Mouse (Mus musculus) CH12.LX (cell line): Measurements from ENCODE around the gene Fgf14. TPM values are rescaled to one million over a fixed set of nuclear protein-coding genes. Genes with fewer than 3 reads are reported as not detected.

Experiments
- DNase-seq: peaks from one replicate; pipeline ENCODE4 v3.0.0-alpha.2; 2013; ENCODE audit errors: extremely low read depth
- H3K27ac ChIP-seq: 2 replicates; pipeline ENCODE4 v1.5.1; 2012; ENCODE audit warnings: low read depth, mild to moderate bottlenecking, control low read depth, moderate library complexity; ENCODE audit not compliant: insufficient read depth
- H3K27me3 ChIP-seq: replicated peaks from 2 replicates; pipeline ENCODE3; 2012; ENCODE audit warnings: inconsistent platforms
- H3K36me3 ChIP-seq, 2 experiments: replicated peaks in 1 of 2; 2 replicates each; pipeline versions ENCODE3 to v1.6.1; 2012; ENCODE audit warnings: inconsistent platforms in 1 of 2, low read length in 1 of 2, mild to moderate bottlenecking in 1 of 2, mixed read lengths in 1 of 2, moderate library complexity in 1 of 2; ENCODE audit not compliant: control insufficient read depth in 1 of 2, insufficient read depth in 1 of 2
- H3K4me1 ChIP-seq, 2 experiments: 2 replicates each; pipeline ENCODE4 v1.6.1; 2012; ENCODE audit warnings: inconsistent platforms in 1 of 2, moderate library complexity in 1 of 2; ENCODE audit not compliant: insufficient read depth in 2 of 2, control insufficient read depth in 1 of 2
- H3K4me2 ChIP-seq: 2 replicates; pipeline ENCODE4 v1.6.1; 2012; ENCODE audit warnings: low read depth, mild to moderate bottlenecking, control low read depth; ENCODE audit not compliant: poor library complexity, insufficient read depth, severe bottlenecking
- H3K4me3 ChIP-seq, 3 experiments: fragments of 150-350 bp in 1 of 3; sonication (generic) in 1 of 3; replicated peaks in 1 of 3; 2 replicates each; pipeline versions ENCODE3 to v1.5.1; 2011 to 2012; ENCODE audit warnings: low read depth in 2 of 3, low read length in 2 of 3, mild to moderate bottlenecking in 2 of 3, moderate library complexity in 2 of 3, control low read depth in 1 of 3, improper control_type of control experiment in 1 of 3, inconsistent platforms in 1 of 3, mixed read lengths in 1 of 3; ENCODE audit not compliant: poor library complexity in 1 of 3
- H3K79me2 ChIP-seq: replicated peaks from 2 replicates; pipeline ENCODE4 v1.6.1; 2012; ENCODE audit warnings: mild to moderate bottlenecking, moderate library complexity; ENCODE audit not compliant: control insufficient read depth, poor library complexity, insufficient read depth, severe bottlenecking; ENCODE audit errors: extremely low read depth
- H3K9ac ChIP-seq: 2 replicates; pipeline ENCODE4 v1.6.1; 2012; ENCODE audit warnings: low read depth, mild to moderate bottlenecking, control low read depth, moderate library complexity; ENCODE audit not compliant: insufficient read depth
- H3K9me3 ChIP-seq: replicated peaks from 2 replicates; pipeline ENCODE3; 2012; ENCODE audit warnings: low read length, inconsistent platforms, mixed read lengths
- CTCF ChIP-seq, 2 experiments: IDR thresholded peaks in 1 of 2; conservative IDR thresholded peaks in 1 of 2; 2 replicates each; pipeline ENCODE4 v1.5.1; 2011 to 2012; ENCODE audit warnings: low read depth in 2 of 2, low read length in 2 of 2, improper control_type of control experiment in 1 of 2, inconsistent platforms in 1 of 2, mild to moderate bottlenecking in 1 of 2, moderate library complexity in 1 of 2
- E2F4 ChIP-seq: IDR thresholded peaks from 2 replicates; pipeline ENCODE4 v1.6.1; 2011; ENCODE audit warnings: low read depth, low read length, improper control_type of control experiment; ENCODE audit not compliant: insufficient replicate concordance
- ELF1 ChIP-seq: IDR thresholded peaks from 2 replicates; pipeline ENCODE4 v1.6.1; 2014; ENCODE audit warnings: low read depth, mild to moderate bottlenecking, inconsistent platforms, low read length, improper control_type of control experiment
- EP300 ChIP-seq: IDR thresholded peaks from 2 replicates; pipeline ENCODE4 v1.6.1; 2011; ENCODE audit warnings: low read length, improper control_type of control experiment
- ETS1 ChIP-seq: conservative IDR thresholded peaks from 2 replicates; pipeline ENCODE4 v1.6.1; 2012; ENCODE audit warnings: low read depth, mild to moderate bottlenecking, inconsistent platforms, low read length, improper control_type of control experiment, moderate library complexity
- GABPA ChIP-seq: IDR thresholded peaks from 2 replicates; pipeline ENCODE4 v1.6.1; 2012; ENCODE audit warnings: low read depth, low read length, improper control_type of control experiment, inconsistent platforms; ENCODE audit not compliant: insufficient replicate concordance
- HCFC1 ChIP-seq: IDR thresholded peaks from 2 replicates; pipeline ENCODE4 v1.6.1; 2012; ENCODE audit warnings: low read depth, mild to moderate bottlenecking, inconsistent platforms, low read length, improper control_type of control experiment
- IRF4 ChIP-seq: IDR thresholded peaks from 2 replicates; pipeline ENCODE4 v1.6.1; 2014; ENCODE audit warnings: low read depth, mild to moderate bottlenecking, inconsistent platforms, low read length, improper control_type of control experiment
- JUND ChIP-seq: conservative IDR thresholded peaks from 2 replicates; pipeline ENCODE4 v1.6.1; 2011; ENCODE audit warnings: low read depth, low read length, improper control_type of control experiment
- KAT2A ChIP-seq: IDR thresholded peaks from 2 replicates; pipeline ENCODE4 v1.6.1; 2012; ENCODE audit warnings: low read length, improper control_type of control experiment, inconsistent platforms; ENCODE audit not compliant: insufficient replicate concordance
- MAFK ChIP-seq: IDR thresholded peaks from 2 replicates; pipeline ENCODE4 v1.6.1; 2011; ENCODE audit warnings: low read length, improper control_type of control experiment; ENCODE audit not compliant: insufficient replicate concordance
- MAZ ChIP-seq: IDR thresholded peaks from 2 replicates; pipeline ENCODE4 v1.6.1; 2012; ENCODE audit warnings: low read depth, mild to moderate bottlenecking, inconsistent platforms, low read length, improper control_type of control experiment, moderate library complexity
- MEF2A ChIP-seq: IDR thresholded peaks from 2 replicates; pipeline ENCODE4 v1.6.1; 2014; ENCODE audit warnings: low read depth, mild to moderate bottlenecking, inconsistent platforms, low read length, improper control_type of control experiment, borderline replicate concordance
- MYC ChIP-seq: IDR thresholded peaks from 2 replicates; pipeline ENCODE4 v1.6.1; 2011; ENCODE audit warnings: low read depth, mild to moderate bottlenecking, improper control_type of control experiment, low read length
- NRF1 ChIP-seq: IDR thresholded peaks from 2 replicates; pipeline ENCODE4 v1.6.1; 2014; ENCODE audit warnings: low read depth, mild to moderate bottlenecking, inconsistent platforms, low read length, improper control_type of control experiment, moderate library complexity
- PAX5 ChIP-seq: IDR thresholded peaks from 2 replicates; pipeline ENCODE4 v1.6.1; 2012; ENCODE audit warnings: low read length, inconsistent platforms, mixed read lengths
- POLR2A ChIP-seq: IDR thresholded peaks from 2 replicates; pipeline ENCODE4 v1.6.1; 2011; ENCODE audit warnings: low read depth, mild to moderate bottlenecking, improper control_type of control experiment, low read length
- RAD21 ChIP-seq: IDR thresholded peaks from 2 replicates; pipeline ENCODE4 v1.6.1; 2011; ENCODE audit warnings: low read depth, mild to moderate bottlenecking, low read length, improper control_type of control experiment, moderate library complexity
- RCOR1 ChIP-seq: conservative IDR thresholded peaks from 2 replicates; pipeline ENCODE4 v1.6.1; 2012; ENCODE audit warnings: low read depth, mild to moderate bottlenecking, inconsistent platforms, low read length, improper control_type of control experiment
- SIN3A ChIP-seq: IDR thresholded peaks from 2 replicates; pipeline ENCODE4 v1.6.1; 2012; ENCODE audit warnings: low read length, improper control_type of control experiment, inconsistent platforms
- TCF12 ChIP-seq: IDR thresholded peaks from 2 replicates; pipeline ENCODE4 v1.6.1; 2014; ENCODE audit warnings: low read depth, mild to moderate bottlenecking, inconsistent platforms, low read length, improper control_type of control experiment
- UBTF ChIP-seq: IDR thresholded peaks from 2 replicates; pipeline ENCODE4 v1.6.1; 2012; ENCODE audit warnings: low read depth, mild to moderate bottlenecking, inconsistent platforms, low read length, improper control_type of control experiment, moderate library complexity
- USF1 ChIP-seq: IDR thresholded peaks from 2 replicates; pipeline ENCODE4 v1.6.1; 2014; ENCODE audit warnings: low read depth, mild to moderate bottlenecking, inconsistent platforms, low read length, improper control_type of control experiment
- USF2 ChIP-seq: conservative IDR thresholded peaks from 2 replicates; pipeline ENCODE4 v1.6.1; 2011; ENCODE audit warnings: low read depth, low read length, improper control_type of control experiment
- ZMIZ1 ChIP-seq: IDR thresholded peaks from 2 replicates; pipeline ENCODE4 v1.6.1; 2012; ENCODE audit warnings: low read depth, mild to moderate bottlenecking, inconsistent platforms, low read length, improper control_type of control experiment
- dilution Hi-C: fragments of 300-500 bp; cut with MboI; formaldehyde crosslinking; loops from 2 replicates; pipeline ENCODE4 v1.14.3; 2020; ENCODE audit warnings: low sequenced_read_pairs; ENCODE audit not compliant: extremely low pct_unique_long_range_greater_than_20kb, extremely low pct_ligation_motif_present
- in situ Hi-C: fragments of 300-500 bp; cut with MboI; formaldehyde crosslinking; loops from 3 replicates; pipeline ENCODE4 v1.14.3; 2019; ENCODE audit warnings: low sequenced_read_pairs, low pct_ligation_motif_present, low pct_unique_long_range_greater_than_20kb, mixed read lengths
- polyA plus RNA-seq: library from polyadenylated mRNA; unstranded; fragments of >175 nt; gene quantifications from 2 replicates; pipeline ENCODE4 v1.2.1, GENCODE M21; 2012; ENCODE audit warnings: low read depth; ENCODE audit not compliant: insufficient read length
- total RNA-seq, 2 experiments: library from RNA; depleted of rRNA; stranded (reverse); fragments of 300-350 nt in 1 of 2; fragments of >200 nt in 1 of 2; gene quantifications; 2 replicates each; pipeline ENCODE4 v1.2.3; 2012 to 2014

The Fgf14 gene
- total and polyA plus RNA-seq, 3 experiments, result not detected

- no peak overlapping the region for H3K4me3 ChIP-seq
- dilution Hi-C loops (no loop called here), in situ Hi-C loops (no loop called here)
- DNase-seq, result no peak
- no peaks in the 10 kb centered on the region for H3K79me2 ChIP-seq
- H3K9me3 ChIP-seq, result no peaks in the 10 kb centered on the region
- H3K4me1 ChIP-seq, result no peaks in the 10 kb centered on the region
- H3K9ac ChIP-seq, result no peak overlapping the region
- TF ChIP-seq GABPA (no peak), ETS1 (no peak), HCFC1 (no peak), UBTF (no peak), PAX5 (no peak), SIN3A (no peak), E2F4 (no peak), USF1 (no peak), IRF4 (no peak), MAZ (no peak), TCF12 (no peak), RCOR1 (no peak), CTCF (conservative IDR thresholded peaks at IDR 0.05 in 1 of 2, IDR thresholded peaks at IDR 0.05 in 1 of 2; ENCODE audit: low read depth in 2 of 2, low read length in 2 of 2) (no peak), ELF1 (no peak), JUND (no peak), EP300 (no peak)
- H3K27ac ChIP-seq, result no peak overlapping the region
- no peaks in the 10 kb centered on the region for H3K27me3 ChIP-seq
- H3K4me2 ChIP-seq, result no peak overlapping the region
- no peaks in the 10 kb centered on the region for H3K36me3 ChIP-seq
Observed at GRCm38 (mm10) chr14:124319017-124319718, 357.8 kb downstream of the Fgf14 start.

- in situ Hi-C loops (no loop called here), dilution Hi-C loops (no loop called here)
- H3K36me3 ChIP-seq, result no peaks in the 10 kb centered on the region
- H3K27me3 ChIP-seq, result no peaks in the 10 kb centered on the region
- DNase-seq, result no peak
- H3K9ac ChIP-seq, result no peak overlapping the region
- TF ChIP-seq KAT2A, result no peak
- TF ChIP-seq MAZ, result no peak
- TF ChIP-seq GABPA, result no peak
- TF ChIP-seq MAFK, result no peak
- TF ChIP-seq ELF1, result no peak
- TF ChIP-seq USF2, result no peak
- TF ChIP-seq RAD21, result no peak
- no peak for TF ChIP-seq PAX5
- no peak for TF ChIP-seq MEF2A
- TF ChIP-seq MYC, result no peak
- TF ChIP-seq ZMIZ1, result no peak
- TF ChIP-seq HCFC1, result no peak
- TF ChIP-seq NRF1, result no peak
- no peak for TF ChIP-seq POLR2A
- TF ChIP-seq, all 38 proteins: peak for 0
- Histone ChIP-seq H3K9me3 (no peaks in the 10 kb centered on the region), H3K4me2 (no peak overlapping the region), H3K27ac (no peak overlapping the region), H3K4me3 (no peak overlapping the region), H3K4me1 (no peaks in the 10 kb centered on the region), H3K79me2 (no peaks in the 10 kb centered on the region)
Observed at GRCm38 (mm10) chr14:124315513-124315912, 361.4 kb downstream of the Fgf14 start.
